Mouse (Mus musculus) A20 (cell line): ENCODE measurements at regions not wholly inside any gene's neighbourhood (a gene's known extent, or its start where the extent isn't known, plus 50 kb on each side); places are given as distances from the start of the nearest gene placed in this dataset.

Experiments used
- DNase-seq: peaks from one replicate; pipeline ENCODE4 v3.0.0-alpha.2; 2011; ENCODE audit warnings: low read depth, low spot score

- DNase-seq, result no peak
These were observed 347.3 kb downstream of the Ppp1r3a start for GRCm38 (mm10) chr6:14407754-14408153.

GRCm38 (mm10) chr6:14358280-14358679 lies 396.8 kb downstream of the Ppp1r3a start:
- DNase-seq, result no peak
